Mouse (Mus musculus): ENCODE measurements at regions not wholly inside any gene's neighbourhood (a gene's known extent, or its start where the extent isn't known, plus 50 kb on each side); places are given as distances from the start of the nearest gene placed in this dataset.

GRCm38 (mm10) chr3:143880813-143881212 lies 324.2 kb downstream of the Lmo4 start:
- H3K27ac ChIP-seq = no peak overlapping the region
- DNase-seq (ENCODE audit: low read depth in 3 of 3, low spot score in 3 of 3) (no peak), ATAC-seq (ENCODE audit: insufficient read depth) (no peak)
- WGBS (ENCODE audit: insufficient replicate concordance) = 52% methylated on average over 2 of the region's 2 CpGs
- no peak overlapping the region for H3K9ac ChIP-seq (replicated peaks)
- no peak for TF ChIP-seq EP300 (IDR thresholded peaks at IDR 0.05; ENCODE audit: low read depth)
- TF ChIP-seq CTCF (IDR thresholded peaks at IDR 0.05; ENCODE audit: low read depth) = no peak
- H3K27me3 ChIP-seq (ENCODE audit: control insufficient read depth, insufficient read depth, low read length) = no peaks in the 10 kb centered on the region
- H3K9me3 ChIP-seq (ENCODE audit: control insufficient read depth, low read length) = no peaks in the 10 kb centered on the region
- no peaks in the 10 kb centered on the region for H3K4me1 ChIP-seq (replicated peaks; ENCODE audit: control insufficient read depth in 2 of 2, insufficient read depth in 2 of 2, low read length in 1 of 2)
- H3K36me3 ChIP-seq (replicated peaks; ENCODE audit: control insufficient read depth, insufficient read depth, low read depth) = no peaks in the 10 kb centered on the region
- no peak overlapping the region for H3K4me2 ChIP-seq (ENCODE audit: low read depth)
- H3K4me3 ChIP-seq (ENCODE audit: insufficient read depth in 1 of 2, low read depth in 2 of 2, low read length in 2 of 2) = no peak overlapping the region

GRCm38 (mm10) chr3:143873876-143874275 lies 331.1 kb downstream of the Lmo4 start:
- H3K4me3 ChIP-seq (ENCODE audit: insufficient read depth in 1 of 2, low read depth in 2 of 2, low read length in 2 of 2) = no peak overlapping the region
- DNase-seq (ENCODE audit: low read depth in 3 of 3, low spot score in 3 of 3) (no peak), ATAC-seq (ENCODE audit: insufficient read depth) (no peak)
- H3K36me3 ChIP-seq (replicated peaks; ENCODE audit: control insufficient read depth, insufficient read depth, low read depth) = no peaks in the 10 kb centered on the region
- no peak for TF ChIP-seq EP300 (IDR thresholded peaks at IDR 0.05; ENCODE audit: low read depth)
- no peak for TF ChIP-seq CTCF (IDR thresholded peaks at IDR 0.05; ENCODE audit: low read depth)
- no peaks in the 10 kb centered on the region for H3K27me3 ChIP-seq (ENCODE audit: control insufficient read depth, insufficient read depth, low read length)
- no peaks in the 10 kb centered on the region for H3K4me1 ChIP-seq (replicated peaks; ENCODE audit: control insufficient read depth in 2 of 2, insufficient read depth in 2 of 2, low read length in 1 of 2)
- WGBS (ENCODE audit: insufficient replicate concordance) = 44% methylated on average over 3 of the region's 3 CpGs
- no peaks in the 10 kb centered on the region for H3K9me3 ChIP-seq (ENCODE audit: control insufficient read depth, low read length)
- no peak overlapping the region for H3K27ac ChIP-seq
- no peak overlapping the region for H3K9ac ChIP-seq (replicated peaks)
- H3K4me2 ChIP-seq (ENCODE audit: low read depth) = no peak overlapping the region

GRCm38 (mm10) chr3:143866521-143866920 lies 338.5 kb downstream of the Lmo4 start:
- 54% methylated on average over 4 of the region's 4 CpGs for WGBS (ENCODE audit: insufficient replicate concordance)
- Histone ChIP-seq H3K4me3 (ENCODE audit: insufficient read depth in 1 of 2, low read depth in 2 of 2, low read length in 2 of 2) (no peak overlapping the region), H3K27ac (no peak overlapping the region), H3K9ac (replicated peaks) (no peak overlapping the region), H3K4me1 (replicated peaks; ENCODE audit: control insufficient read depth in 2 of 2, insufficient read depth in 2 of 2, low read length in 1 of 2) (no peaks in the 10 kb centered on the region), H3K27me3 (ENCODE audit: control insufficient read depth, insufficient read depth, low read length) (no peaks in the 10 kb centered on the region), H3K36me3 (replicated peaks; ENCODE audit: control insufficient read depth, insufficient read depth, low read depth) (no peaks in the 10 kb centered on the region), H3K4me2 (ENCODE audit: low read depth) (no peak overlapping the region), H3K9me3 (ENCODE audit: control insufficient read depth, low read length) (no peaks in the 10 kb centered on the region)
- no peak for ATAC-seq (ENCODE audit: insufficient read depth)
- no peak for DNase-seq (ENCODE audit: low read depth in 3 of 3, low spot score in 3 of 3)
- TF ChIP-seq CTCF (IDR thresholded peaks at IDR 0.05; ENCODE audit: low read depth) (no peak), EP300 (IDR thresholded peaks at IDR 0.05; ENCODE audit: low read depth) (no peak)

- no peak overlapping the region for H3K27ac ChIP-seq
- no peak overlapping the region for H3K4me3 ChIP-seq (ENCODE audit: insufficient read depth in 1 of 2, low read depth in 2 of 2, low read length in 2 of 2)
- ATAC-seq (ENCODE audit: insufficient read depth) = no peak
- TF ChIP-seq CTCF (IDR thresholded peaks at IDR 0.05; ENCODE audit: low read depth) = no peak
- 61% methylated on average over 7 of the region's 7 CpGs for WGBS (ENCODE audit: insufficient replicate concordance)
- H3K9ac ChIP-seq (replicated peaks) = no peak overlapping the region
- H3K4me1 ChIP-seq (replicated peaks; ENCODE audit: control insufficient read depth in 2 of 2, insufficient read depth in 2 of 2, low read length in 1 of 2) = no peaks in the 10 kb centered on the region
- no peak overlapping the region for H3K4me2 ChIP-seq (ENCODE audit: low read depth)
- H3K27me3 ChIP-seq (ENCODE audit: control insufficient read depth, insufficient read depth, low read length) = no peaks in the 10 kb centered on the region
- no peaks in the 10 kb centered on the region for H3K9me3 ChIP-seq (ENCODE audit: control insufficient read depth, low read length)
- H3K36me3 ChIP-seq (replicated peaks; ENCODE audit: control insufficient read depth, insufficient read depth, low read depth) = no peaks in the 10 kb centered on the region
- no peak for DNase-seq (ENCODE audit: low read depth in 3 of 3, low spot score in 3 of 3)
Measured at GRCm38 (mm10) chr3:143865626-143866025, 339.4 kb downstream of the Lmo4 start.

GRCm38 (mm10) chr3:143864490-143864889 lies 340.5 kb downstream of the Lmo4 start:
- Histone ChIP-seq H3K36me3 (replicated peaks; ENCODE audit: control insufficient read depth, insufficient read depth, low read depth) (no peaks in the 10 kb centered on the region), H3K9ac (replicated peaks) (no peak overlapping the region), H3K27me3 (ENCODE audit: control insufficient read depth, insufficient read depth, low read length) (no peaks in the 10 kb centered on the region), H3K4me2 (ENCODE audit: low read depth) (no peak overlapping the region), H3K4me1 (replicated peaks; ENCODE audit: control insufficient read depth in 2 of 2, insufficient read depth in 2 of 2, low read length in 1 of 2) (no peaks in the 10 kb centered on the region), H3K4me3 (ENCODE audit: insufficient read depth in 1 of 2, low read depth in 2 of 2, low read length in 2 of 2) (no peak overlapping the region), H3K27ac (no peak overlapping the region), H3K9me3 (ENCODE audit: control insufficient read depth, low read length) (no peaks in the 10 kb centered on the region)
- ATAC-seq (ENCODE audit: insufficient read depth) (no peak), DNase-seq (ENCODE audit: low read depth in 3 of 3, low spot score in 3 of 3) (no peak)
- 34% methylated on average over 10 of the region's 10 CpGs for WGBS (ENCODE audit: insufficient replicate concordance)
- no peak for TF ChIP-seq CTCF (IDR thresholded peaks at IDR 0.05; ENCODE audit: low read depth)
- no peak for TF ChIP-seq EP300 (IDR thresholded peaks at IDR 0.05; ENCODE audit: low read depth)
